Mouse (Mus musculus): ENCODE results near the gene Cpne5.

Cpne5 gene

DNA sequence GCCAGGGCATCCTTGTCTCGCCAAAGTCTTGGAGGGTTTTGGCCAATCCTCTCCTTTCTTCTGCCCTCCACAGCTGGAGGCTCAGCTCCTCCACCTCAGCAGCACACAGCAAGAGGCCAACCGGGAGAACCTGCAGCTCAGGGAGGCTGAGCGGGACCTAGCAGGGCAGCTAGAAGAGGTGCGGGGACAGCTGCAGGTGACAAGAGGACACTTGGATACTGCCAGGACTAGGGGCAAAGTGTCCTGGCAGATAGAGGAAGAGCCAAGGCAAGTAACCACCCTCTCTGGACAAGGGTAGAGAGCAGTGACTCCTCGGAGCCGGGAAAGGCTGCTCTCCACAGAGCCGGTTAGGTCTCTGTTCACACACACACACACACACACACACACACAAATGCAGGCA is 100.1 kb downstream of the Cpne5 start:
- no peak for DNase-seq (ENCODE audit: low spot score in 2 of 2)

- no peak for DNase-seq (ENCODE audit: low spot score in 2 of 2)
These were observed 101.7 kb downstream of the Cpne5 start for GRCm38 (mm10) chr17:29136236-29136635.

- DNase-seq (ENCODE audit: low spot score in 2 of 2): no peak
These were observed 102.9 kb downstream of the Cpne5 start for GRCm38 (mm10) chr17:29135066-29135465.

- DNase-seq (ENCODE audit: low spot score in 2 of 2): no peak
These were observed 108.6 kb downstream of the Cpne5 start for GRCm38 (mm10) chr17:29129341-29129740.

- DNase-seq (ENCODE audit: low spot score in 2 of 2): peak in 1 of 2 experiments; percentile 52
These were observed 111.4 kb downstream of the Cpne5 start for GRCm38 (mm10) chr17:29126561-29126960.

DNA sequence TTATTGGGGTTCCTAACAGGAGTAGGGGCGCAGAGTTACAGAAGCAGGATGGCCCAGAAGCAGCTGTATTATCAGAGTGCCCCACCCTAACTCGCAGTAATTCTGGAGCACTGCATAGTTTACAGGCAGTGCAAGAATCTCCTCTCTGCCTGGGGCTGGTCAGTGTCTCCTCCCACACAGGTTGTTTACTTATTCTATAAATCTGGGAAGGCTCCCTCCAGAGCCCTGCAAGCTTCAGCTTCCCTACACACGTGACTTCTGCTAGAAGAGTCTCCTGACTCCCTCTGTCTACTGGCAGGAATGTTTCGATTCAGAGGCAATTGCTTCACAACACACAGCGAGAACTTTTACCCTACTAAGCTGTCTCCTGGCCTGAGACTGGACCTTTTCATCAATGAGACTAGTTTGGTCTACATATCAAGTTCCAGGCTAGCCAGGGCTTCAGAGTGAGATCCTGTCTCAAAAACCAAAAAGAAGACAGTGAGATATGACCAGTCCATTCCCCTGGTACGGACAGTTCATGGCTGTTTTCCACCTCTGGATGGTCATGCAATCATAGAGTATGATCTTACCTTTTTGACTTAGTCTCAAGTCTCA is 114.3 kb downstream of the Cpne5 start:
- DNase-seq (ENCODE audit: low spot score in 2 of 2): no peak

DNA sequence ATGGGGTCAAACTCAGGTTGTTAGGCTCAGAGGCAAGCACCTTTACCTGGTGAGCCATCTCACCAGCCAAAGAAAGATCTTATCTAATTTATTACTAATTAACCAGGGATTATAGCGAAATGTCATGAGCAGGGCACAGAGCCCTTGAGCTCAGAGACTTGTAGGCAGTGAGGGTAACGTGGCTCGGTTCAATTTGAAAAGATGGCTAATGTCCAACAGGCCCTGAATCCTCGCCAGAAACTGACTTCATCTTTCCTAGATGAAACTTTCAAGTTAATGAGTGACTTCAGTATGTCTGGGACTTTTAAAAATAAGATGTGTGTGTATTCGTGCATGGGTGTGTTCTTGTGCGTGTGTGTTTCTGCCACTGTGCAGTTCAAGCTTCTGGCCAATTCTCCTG is 115.2 kb downstream of the Cpne5 start:
- no peak for DNase-seq (ENCODE audit: low spot score in 2 of 2)

DNA sequence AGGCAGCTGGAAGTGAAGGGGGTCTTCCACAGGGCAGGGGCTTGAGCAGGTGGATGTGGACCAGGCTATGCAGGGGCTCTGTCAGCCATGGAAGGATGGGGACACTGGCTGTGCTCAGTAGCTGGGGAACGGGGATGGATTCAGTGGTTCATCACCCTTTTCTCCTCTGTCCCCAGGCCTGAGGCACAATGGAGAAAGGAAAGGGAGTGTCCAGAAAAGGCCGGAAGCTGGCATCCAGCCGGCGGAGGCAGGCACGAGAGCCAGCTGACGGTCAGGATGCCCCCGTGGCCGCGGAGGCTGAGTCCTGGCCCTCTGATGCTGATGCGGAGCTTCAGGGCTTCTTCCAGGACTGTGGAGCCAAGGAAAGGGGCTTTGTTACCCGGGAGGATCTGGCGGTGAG is 117.3 kb downstream of the Cpne5 start:
- peak in 1 of 2 experiments; percentile 59 for DNase-seq (ENCODE audit: low spot score in 2 of 2)

DNA sequence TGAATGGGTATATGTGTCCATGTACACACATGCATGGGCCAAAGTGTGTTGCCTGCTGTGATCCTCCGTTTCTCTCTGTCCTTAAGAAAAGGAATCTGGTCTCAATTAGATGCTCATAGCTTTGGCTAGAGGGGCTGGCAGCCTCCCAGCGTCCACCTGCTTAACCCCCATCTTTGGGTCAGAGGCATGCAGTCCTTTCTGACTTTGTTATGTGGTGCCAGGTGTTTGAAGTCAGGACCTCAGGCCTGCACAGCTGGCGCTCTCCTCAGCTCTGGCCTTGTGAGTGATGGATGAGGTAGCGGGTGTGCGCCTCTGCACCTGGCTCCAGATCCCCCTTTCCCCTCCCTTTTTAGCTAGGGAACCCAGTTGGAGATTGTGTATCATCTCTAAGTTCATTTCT is 119.9 kb downstream of the Cpne5 start:
- peak in 1 of 2 experiments; percentile 48 for DNase-seq (ENCODE audit: low spot score in 2 of 2)

DNA sequence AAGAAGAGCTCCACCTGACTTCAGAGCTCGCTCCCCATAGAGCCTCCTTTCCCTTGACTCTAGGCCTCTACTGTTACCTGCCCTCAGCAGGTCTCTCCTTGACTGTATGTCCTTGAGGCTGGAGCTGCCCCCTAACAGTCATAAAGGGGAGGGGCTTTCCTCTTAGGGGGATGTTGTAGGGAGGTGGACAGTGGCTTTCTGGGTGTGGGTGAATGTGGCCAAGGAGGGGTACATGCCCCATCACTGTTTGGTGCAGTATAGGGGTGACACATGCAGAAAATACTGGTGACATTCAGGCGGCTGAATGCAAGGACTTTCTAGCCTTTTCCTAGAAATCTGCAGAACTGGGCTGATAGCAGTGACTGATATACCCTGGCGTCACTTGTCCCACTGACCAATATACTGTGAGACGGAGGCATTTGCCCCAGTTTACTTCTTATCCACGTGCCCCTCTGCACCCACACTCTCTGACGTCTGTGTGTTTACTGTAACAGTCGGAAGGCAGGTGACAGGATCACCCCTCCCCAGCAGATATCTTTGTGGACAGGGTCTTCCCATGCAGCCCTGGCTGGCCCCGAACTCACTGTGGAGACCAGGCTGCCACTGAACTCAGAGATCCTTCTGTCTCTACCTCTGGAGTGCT is 120.8 kb downstream of the Cpne5 start:
- peak in 1 of 2 experiments; percentile 51 for DNase-seq (ENCODE audit: low spot score in 2 of 2)

DNA sequence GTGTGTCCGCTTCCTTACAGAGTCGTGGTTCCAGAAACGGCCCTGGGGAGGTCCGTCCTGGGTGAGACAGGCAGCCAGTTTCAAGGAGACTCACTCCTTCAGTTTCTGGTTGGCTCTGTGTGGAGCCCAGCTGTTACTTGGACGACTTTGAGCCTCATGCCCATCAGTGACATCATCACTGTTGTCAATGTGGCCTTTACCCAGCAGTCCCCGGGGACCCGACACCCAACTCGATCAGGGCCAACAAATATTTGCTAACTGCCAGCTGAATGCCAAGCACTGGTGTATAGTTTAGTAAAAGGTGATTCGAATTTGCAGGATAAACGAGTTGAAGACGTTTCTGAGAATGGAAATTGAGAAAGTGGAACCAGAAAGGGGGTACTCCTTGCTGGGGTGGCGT is 121.9 kb downstream of the Cpne5 start:
- DNase-seq (ENCODE audit: low spot score in 2 of 2): peak in 1 of 2 experiments; percentile 52

DNA sequence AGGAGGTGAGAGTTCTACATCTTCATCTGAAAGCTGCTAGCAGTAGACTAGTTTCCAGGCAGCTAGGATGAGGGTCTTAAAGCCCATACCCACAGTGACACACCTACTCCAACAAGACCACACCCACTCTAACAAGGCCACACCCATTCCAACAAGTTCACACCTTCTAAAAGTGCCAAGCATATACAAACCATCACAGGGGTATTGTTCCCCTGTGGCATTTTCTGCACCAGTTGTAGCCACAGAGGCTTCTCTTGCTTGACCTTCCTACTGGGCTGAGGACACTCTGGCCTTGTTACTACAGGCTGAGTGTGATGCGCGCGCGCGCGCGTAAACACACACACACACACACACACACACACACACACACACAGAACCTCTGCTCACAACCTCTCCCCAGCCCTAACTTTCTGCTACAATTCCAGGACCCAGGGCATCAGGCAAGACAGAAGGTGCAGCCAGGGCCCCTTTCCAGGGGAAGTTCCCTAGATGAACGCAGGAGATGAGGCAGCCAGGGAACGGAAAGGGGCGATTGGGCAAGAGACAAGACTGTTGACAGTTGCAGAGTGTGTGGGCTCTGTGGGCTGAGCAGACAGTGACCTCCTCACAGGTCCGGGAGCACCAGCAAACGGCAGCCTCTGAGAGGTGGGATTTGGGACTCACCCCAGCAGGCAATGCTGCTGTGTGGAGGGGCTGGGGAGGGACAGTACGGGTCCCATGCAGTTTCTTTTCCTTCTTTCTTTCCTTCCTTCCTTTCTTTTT is 124.2 kb downstream of the Cpne5 start, which contains the start of gene Rab44:
Rab44 (plus strand) TSS at position 555 of the 762 bp plus-strand sequence.
- peak; percentile 28 to 70 for DNase-seq (ENCODE audit: low spot score in 2 of 2)

DNA sequence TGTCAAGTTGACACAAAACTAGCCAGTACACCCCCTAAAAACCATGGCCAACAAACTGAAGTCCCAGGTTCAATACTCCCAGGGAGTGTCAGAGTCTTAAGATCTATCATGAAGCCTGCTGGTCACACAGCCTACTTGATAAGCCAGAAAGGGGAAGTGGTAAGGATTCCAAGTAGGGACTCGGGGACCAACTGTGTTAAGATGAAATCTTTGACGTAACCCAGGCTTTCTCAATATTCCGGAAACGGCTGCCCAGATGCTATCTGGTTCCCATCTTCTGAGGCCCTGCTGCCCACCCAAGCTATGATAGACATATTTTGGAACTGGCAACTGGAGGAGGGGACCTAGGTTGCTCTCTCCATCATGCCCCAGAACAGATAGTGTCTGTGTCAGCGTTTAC is 126.6 kb downstream of the Cpne5 start:
- DNase-seq (ENCODE audit: low spot score in 2 of 2): peak in 1 of 2 experiments; percentile 54

GRCm38 (mm10) chr17:29110356-29110755 is 127.6 kb downstream of the Cpne5 start:
- DNase-seq (ENCODE audit: low spot score in 2 of 2): peak in 1 of 2 experiments; percentile 50

Data from spleen, postnatal 4 days (tissue).